Mouse (Mus musculus): Measurements from ENCODE around the gene Slc3a2. TPM values are rescaled to one million over a fixed set of nuclear protein-coding genes. Genes with fewer than 3 reads are reported as not detected.

Slc3a2 gene
- 233 TPM for polyA plus RNA-seq (2014; fragmentation: Illumina TruSeq; extraction: RNeasy Lipid Tissue Mini Kit (QIAGEN cat#74804))

DNA sequence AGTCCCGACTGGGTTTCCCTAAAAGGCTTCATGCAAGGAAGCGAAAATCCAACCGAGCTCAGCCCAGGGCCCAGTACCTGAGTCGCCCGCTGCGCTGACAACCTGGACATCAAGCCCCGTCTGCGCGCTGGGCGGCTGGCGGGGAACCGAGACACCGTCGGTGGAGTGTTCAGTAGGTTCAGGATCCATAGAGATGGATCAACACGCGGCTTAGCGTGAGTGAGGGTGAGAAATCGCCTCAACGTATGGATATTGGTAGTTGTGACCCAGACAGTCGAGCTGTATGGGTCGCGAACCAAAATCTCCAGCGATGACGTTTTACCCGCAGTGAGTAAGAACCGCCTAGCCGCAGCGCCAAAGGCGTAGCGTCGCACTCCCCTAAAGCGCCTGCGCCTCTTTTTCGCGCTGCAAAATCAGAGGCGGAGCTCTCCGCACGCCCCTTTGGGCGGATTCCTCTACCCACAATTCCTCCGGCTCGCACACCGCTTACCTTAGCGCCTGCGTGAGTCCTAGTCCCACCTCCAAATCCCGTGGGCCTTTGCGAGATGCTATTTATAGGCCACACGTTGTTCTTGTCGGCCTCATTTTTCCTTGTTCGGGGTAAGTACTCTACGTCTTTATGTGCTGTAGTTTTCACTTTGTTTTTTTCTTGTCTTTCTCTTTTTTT, at the start of gene Slc3a2:
Gene Slc3a2, minus strand, starts transcription at position 463 of the 667 bp plus-strand sequence.

DNA sequence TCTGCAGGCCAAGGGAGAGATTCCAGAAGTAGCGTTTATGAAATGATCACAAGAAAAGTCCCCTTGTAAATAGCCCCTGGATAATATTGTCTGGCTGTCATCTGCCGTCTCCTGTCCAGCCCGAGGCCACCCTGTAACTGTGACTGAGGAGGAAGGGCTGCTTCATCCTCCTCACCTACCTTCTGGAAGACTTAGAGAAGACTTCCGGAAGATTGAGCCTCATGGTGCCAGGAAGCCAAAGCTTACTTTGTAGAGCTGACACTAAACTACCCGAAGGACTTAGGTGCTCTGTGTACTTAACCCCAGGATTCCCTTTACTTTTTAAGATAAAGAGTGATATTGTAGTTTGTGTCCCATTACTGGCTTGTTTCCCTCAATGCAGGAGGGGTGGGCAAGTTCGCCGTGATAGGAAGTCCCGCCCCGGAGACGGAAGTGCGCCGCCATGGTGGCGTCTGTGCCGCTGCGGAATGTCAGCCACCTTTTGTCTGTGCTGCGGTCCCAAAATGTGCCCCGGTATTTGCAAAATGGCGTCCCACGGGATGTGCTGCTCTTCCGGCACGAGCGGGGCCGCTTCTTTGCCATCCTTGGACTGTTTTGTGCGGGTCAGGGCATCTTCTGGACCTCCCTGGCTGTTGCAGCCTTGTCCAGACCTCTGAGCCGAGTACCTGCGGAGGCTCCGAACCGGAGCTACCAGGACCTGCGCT, 47.5 kb upstream of the Slc3a2 start, which contains the start of gene Tmem223:
Gene Tmem223, plus strand, starts transcription at position 430 of the 704 bp plus-strand sequence.

DNA sequence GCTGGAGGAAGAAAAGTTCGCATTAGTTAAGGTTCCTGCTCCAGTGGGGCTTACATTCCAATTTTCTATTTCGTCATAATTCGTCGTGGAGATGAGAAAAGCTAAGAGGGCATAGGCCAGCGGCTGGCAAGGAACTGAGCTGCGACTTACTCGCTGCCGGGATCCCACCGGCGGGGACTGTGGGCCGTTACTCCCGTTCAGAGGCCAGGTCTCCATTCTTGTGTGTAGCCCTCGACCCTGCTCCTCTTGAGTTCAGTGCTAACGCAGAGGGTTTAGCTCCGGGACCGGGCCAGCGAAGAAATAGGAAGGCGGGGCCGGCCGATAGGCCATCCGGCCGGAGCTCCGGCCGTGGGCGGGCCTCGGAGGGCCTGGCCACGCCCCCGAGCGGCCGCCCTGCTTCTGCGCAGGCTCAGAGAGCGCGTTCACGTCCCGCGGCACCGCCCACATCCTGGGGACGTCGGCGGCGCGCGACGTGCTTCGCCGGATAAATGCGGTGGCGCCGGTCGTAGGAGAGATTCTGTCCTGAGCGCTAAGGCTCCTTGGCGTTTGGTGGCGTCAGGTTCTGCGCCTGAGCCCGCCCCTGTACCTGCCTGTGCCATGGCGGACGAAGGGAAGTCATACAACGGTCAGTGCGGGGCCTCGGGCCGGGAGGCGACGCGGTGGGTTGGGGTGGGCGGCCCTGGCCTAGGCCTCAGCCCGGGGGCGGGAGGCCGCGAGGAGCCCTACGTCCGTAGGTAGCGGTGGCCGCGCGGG, 33.6 kb upstream of the Slc3a2 start, which contains the start of gene Nxf1:
Gene Nxf1, plus strand, starts transcription at position 439 of the 753 bp plus-strand sequence.

DNA sequence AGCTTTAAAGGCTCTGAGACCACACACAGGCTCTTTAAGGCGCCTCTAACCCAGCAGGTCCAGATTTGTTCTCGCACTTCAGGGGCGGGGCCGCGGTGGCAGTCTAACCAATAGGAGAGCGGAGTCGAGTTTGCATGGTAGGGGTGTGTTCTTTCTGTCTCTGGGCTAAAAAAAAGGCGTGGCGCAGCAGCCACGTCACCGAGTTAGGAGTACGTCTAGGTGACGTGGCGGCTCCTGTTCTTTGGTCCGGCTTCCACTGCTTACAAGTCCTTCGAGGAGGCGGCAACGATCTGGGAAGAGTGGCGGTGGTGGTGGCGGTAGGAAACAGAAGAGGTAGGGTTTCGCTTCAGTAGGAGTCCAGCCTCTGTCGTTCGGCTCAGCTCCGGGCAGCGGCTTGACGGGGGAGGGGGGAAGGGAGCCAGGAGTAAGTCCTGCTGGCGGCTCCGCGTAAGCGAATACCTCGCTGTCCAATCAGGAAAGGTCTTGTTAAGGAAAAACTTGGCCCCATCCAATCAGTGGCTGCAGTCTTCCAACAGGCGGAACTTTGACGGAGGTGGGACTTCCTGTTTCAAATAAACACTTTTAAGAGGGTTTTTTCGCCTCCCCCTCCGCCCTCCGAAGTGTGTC, 18.2 kb upstream of the Slc3a2 start, which contains the start of gene Stx5a:
Gene Stx5a, plus strand, starts transcription at position 171 of the 627 bp plus-strand sequence.

DNA sequence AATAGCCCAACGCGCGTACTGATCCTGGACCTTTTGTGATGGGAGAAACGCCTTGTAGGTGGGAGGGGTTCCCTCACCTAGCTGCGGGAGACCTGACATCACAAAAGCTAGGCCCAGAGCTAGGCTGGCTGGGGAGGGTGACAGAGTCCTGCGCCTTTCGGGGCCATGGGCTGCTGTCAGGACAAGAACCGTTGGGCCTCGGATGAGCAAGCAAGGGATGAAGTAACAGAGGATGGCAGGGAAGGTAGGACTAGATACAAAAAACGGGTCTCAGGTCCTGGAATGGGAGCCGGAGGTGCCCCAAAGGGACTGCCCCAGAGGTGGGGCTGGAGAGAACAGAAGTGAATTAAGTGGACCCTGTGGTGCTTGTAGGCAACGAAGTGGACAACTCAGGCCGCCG, 17.4 kb upstream of the Slc3a2 start, which contains the start of gene 1700092M07Rik:
Gene 1700092M07Rik, plus strand, starts transcription at position 116 of the 400 bp plus-strand sequence.

DNA sequence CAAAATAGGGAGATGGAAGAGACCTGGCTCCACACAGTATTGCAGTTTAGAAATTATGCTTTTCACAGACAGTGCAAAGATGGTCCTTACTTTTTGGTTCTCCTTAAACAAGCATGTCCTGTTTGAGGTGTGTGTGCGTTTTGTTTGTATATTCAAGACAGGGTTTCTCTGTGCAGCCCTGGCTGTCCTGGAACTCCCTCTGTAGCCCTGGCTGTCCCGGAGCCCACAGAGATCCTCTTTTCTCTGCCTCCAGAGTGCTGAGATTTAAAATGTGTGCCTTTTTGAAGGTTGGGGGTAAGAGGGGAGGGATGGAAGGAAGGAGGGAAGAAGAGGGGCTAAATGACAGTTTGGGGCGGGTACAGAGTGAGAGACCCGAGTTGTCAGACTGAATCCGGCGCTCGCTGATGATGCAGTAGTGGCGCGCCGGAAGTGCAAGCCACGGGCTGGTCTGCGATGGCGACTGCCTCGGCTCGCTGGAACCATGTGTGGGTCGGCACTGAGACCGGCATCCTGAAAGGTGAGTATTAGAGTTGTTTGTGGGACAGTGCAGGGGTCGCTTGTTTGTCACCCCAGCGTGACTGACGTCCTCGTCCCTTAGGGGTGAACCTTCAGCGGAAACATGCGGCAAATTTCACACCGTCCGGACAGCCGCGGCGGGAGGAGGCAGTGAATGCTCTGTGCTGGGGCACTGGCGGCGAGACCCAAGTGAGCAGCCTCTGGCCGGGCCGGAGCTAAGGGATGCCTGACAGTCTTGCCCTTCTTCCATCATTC, 12.4 kb upstream of the Slc3a2 start, which contains the start of gene Wdr74:
Gene Wdr74, plus strand, starts transcription at position 439 of the 771 bp plus-strand sequence.

DNA sequence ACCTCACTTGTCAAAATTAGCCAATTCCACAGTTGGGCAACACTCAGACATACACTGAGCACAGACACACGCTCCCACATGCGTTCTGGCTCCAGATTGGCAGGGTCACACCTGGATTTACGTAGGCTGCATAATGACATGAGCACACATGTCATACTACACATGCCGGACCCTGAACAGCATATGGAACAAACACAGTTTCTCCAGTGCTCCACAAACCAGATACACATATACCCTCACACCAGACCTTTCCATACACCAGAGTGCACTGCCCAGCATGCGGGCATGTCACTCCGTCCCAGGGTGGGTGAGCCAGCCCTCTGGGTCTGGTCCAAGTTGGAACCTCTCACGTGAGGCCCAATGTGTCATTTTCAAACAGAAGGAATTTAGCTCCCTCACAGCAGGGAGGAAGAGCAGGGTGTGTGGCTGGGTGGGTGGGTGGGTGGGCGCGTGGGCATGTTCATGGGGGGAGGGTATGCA, 59.8 kb downstream of the Slc3a2 start, which contains the start of gene Chrm1:
Gene Chrm1, plus strand, starts transcription at position 430 of the 480 bp plus-strand sequence.

Other genes with a start within 250 kb of the Slc3a2 start
- gene Slc22a8, start 132.1 kb downstream of the Slc3a2 start, polyA plus RNA-seq (2014; fragmentation: Illumina TruSeq; extraction: RNeasy Lipid Tissue Mini Kit (QIAGEN cat#74804)), result not detected
- gene Slc22a6, start 105.3 kb downstream of the Slc3a2 start, polyA plus RNA-seq (2014; fragmentation: Illumina TruSeq; extraction: RNeasy Lipid Tissue Mini Kit (QIAGEN cat#74804)), result not detected
- gene Chrm1, start 59.6 kb downstream of the Slc3a2 start, polyA plus RNA-seq (2014; fragmentation: Illumina TruSeq; extraction: RNeasy Lipid Tissue Mini Kit (QIAGEN cat#74804)), result not detected
- gene Wdr74, start 12.5 kb upstream of the Slc3a2 start, polyA plus RNA-seq (2014; fragmentation: Illumina TruSeq; extraction: RNeasy Lipid Tissue Mini Kit (QIAGEN cat#74804)), result 11.1 TPM
- not detected for gene 1700092M07Rik, start 17.3 kb upstream of the Slc3a2 start, polyA plus RNA-seq (2014; fragmentation: Illumina TruSeq; extraction: RNeasy Lipid Tissue Mini Kit (QIAGEN cat#74804))
- 65.4 TPM for gene Stx5a, start 18.0 kb upstream of the Slc3a2 start, polyA plus RNA-seq (2014; fragmentation: Illumina TruSeq; extraction: RNeasy Lipid Tissue Mini Kit (QIAGEN cat#74804))
- gene Nxf1, start 33.7 kb upstream of the Slc3a2 start, polyA plus RNA-seq (2014; fragmentation: Illumina TruSeq; extraction: RNeasy Lipid Tissue Mini Kit (QIAGEN cat#74804)), result 63.1 TPM
- 26.6 TPM for gene Tmem223, start 47.6 kb upstream of the Slc3a2 start, polyA plus RNA-seq (2014; fragmentation: Illumina TruSeq; extraction: RNeasy Lipid Tissue Mini Kit (QIAGEN cat#74804))
- 29.5 TPM for gene Tmem179b, start 51.1 kb upstream of the Slc3a2 start, polyA plus RNA-seq (2014; fragmentation: Illumina TruSeq; extraction: RNeasy Lipid Tissue Mini Kit (QIAGEN cat#74804))
- gene Taf6l, start 63.0 kb upstream of the Slc3a2 start, polyA plus RNA-seq (2014; fragmentation: Illumina TruSeq; extraction: RNeasy Lipid Tissue Mini Kit (QIAGEN cat#74804)), result 1.2 TPM
- gene Polr2g, start 75.2 kb upstream of the Slc3a2 start, polyA plus RNA-seq (2014; fragmentation: Illumina TruSeq; extraction: RNeasy Lipid Tissue Mini Kit (QIAGEN cat#74804)), result 64.4 TPM
- not detected for gene Zbtb3, start 79.2 kb upstream of the Slc3a2 start, polyA plus RNA-seq (2014; fragmentation: Illumina TruSeq; extraction: RNeasy Lipid Tissue Mini Kit (QIAGEN cat#74804))
- 110 TPM for gene Ttc9c, start 96.0 kb upstream of the Slc3a2 start, polyA plus RNA-seq (2014; fragmentation: Illumina TruSeq; extraction: RNeasy Lipid Tissue Mini Kit (QIAGEN cat#74804))
- gene Hnrnpul2, start 96.6 kb upstream of the Slc3a2 start, polyA plus RNA-seq (2014; fragmentation: Illumina TruSeq; extraction: RNeasy Lipid Tissue Mini Kit (QIAGEN cat#74804)), result 169 TPM
- 3.6 TPM for gene AC129217.1, start 106.4 kb upstream of the Slc3a2 start, polyA plus RNA-seq (2014; fragmentation: Illumina TruSeq; extraction: RNeasy Lipid Tissue Mini Kit (QIAGEN cat#74804))
- gene Bscl2, start 114.1 kb upstream of the Slc3a2 start, polyA plus RNA-seq (2014; fragmentation: Illumina TruSeq; extraction: RNeasy Lipid Tissue Mini Kit (QIAGEN cat#74804)), result 25.1 TPM
- gene Gng3, start 115.8 kb upstream of the Slc3a2 start, polyA plus RNA-seq (2014; fragmentation: Illumina TruSeq; extraction: RNeasy Lipid Tissue Mini Kit (QIAGEN cat#74804)), result 0.57 TPM
- 10.2 TPM for gene Lrrn4cl, start 127.4 kb upstream of the Slc3a2 start, polyA plus RNA-seq (2014; fragmentation: Illumina TruSeq; extraction: RNeasy Lipid Tissue Mini Kit (QIAGEN cat#74804))
- gene Ubxn1, start 148.1 kb upstream of the Slc3a2 start, polyA plus RNA-seq (2014; fragmentation: Illumina TruSeq; extraction: RNeasy Lipid Tissue Mini Kit (QIAGEN cat#74804)), result 15.6 TPM
- 2.8 TPM for gene Uqcc3, start 157.6 kb upstream of the Slc3a2 start, polyA plus RNA-seq (2014; fragmentation: Illumina TruSeq; extraction: RNeasy Lipid Tissue Mini Kit (QIAGEN cat#74804))
- 51.7 TPM for gene Lbhd1, start 160.4 kb upstream of the Slc3a2 start, polyA plus RNA-seq (2014; fragmentation: Illumina TruSeq; extraction: RNeasy Lipid Tissue Mini Kit (QIAGEN cat#74804))
- gene Gm49403, start 160.6 kb upstream of the Slc3a2 start, polyA plus RNA-seq (2014; fragmentation: Illumina TruSeq; extraction: RNeasy Lipid Tissue Mini Kit (QIAGEN cat#74804)), result not detected
- gene 1810009A15Rik, start 165.5 kb upstream of the Slc3a2 start, polyA plus RNA-seq (2014; fragmentation: Illumina TruSeq; extraction: RNeasy Lipid Tissue Mini Kit (QIAGEN cat#74804)), result 17.4 TPM
- not detected for gene Gm49416, start 165.6 kb upstream of the Slc3a2 start, polyA plus RNA-seq (2014; fragmentation: Illumina TruSeq; extraction: RNeasy Lipid Tissue Mini Kit (QIAGEN cat#74804))
- 1.3 TPM for gene Ints5, start 169.6 kb upstream of the Slc3a2 start, polyA plus RNA-seq (2014; fragmentation: Illumina TruSeq; extraction: RNeasy Lipid Tissue Mini Kit (QIAGEN cat#74804))
- gene Ganab, start 174.7 kb upstream of the Slc3a2 start, polyA plus RNA-seq (2014; fragmentation: Illumina TruSeq; extraction: RNeasy Lipid Tissue Mini Kit (QIAGEN cat#74804)), result 88.1 TPM
- gene B3gat3, start 197.0 kb upstream of the Slc3a2 start, polyA plus RNA-seq (2014; fragmentation: Illumina TruSeq; extraction: RNeasy Lipid Tissue Mini Kit (QIAGEN cat#74804)), result 6.5 TPM
- 0.60 TPM for gene Rom1, start 206.0 kb upstream of the Slc3a2 start, polyA plus RNA-seq (2014; fragmentation: Illumina TruSeq; extraction: RNeasy Lipid Tissue Mini Kit (QIAGEN cat#74804))
- gene Eml3, start 206.2 kb upstream of the Slc3a2 start, polyA plus RNA-seq (2014; fragmentation: Illumina TruSeq; extraction: RNeasy Lipid Tissue Mini Kit (QIAGEN cat#74804)), result 3.0 TPM
- 93.8 TPM for gene Mta2, start 218.5 kb upstream of the Slc3a2 start, polyA plus RNA-seq (2014; fragmentation: Illumina TruSeq; extraction: RNeasy Lipid Tissue Mini Kit (QIAGEN cat#74804))
- 2.3 TPM for gene Tut1, start 230.5 kb upstream of the Slc3a2 start, polyA plus RNA-seq (2014; fragmentation: Illumina TruSeq; extraction: RNeasy Lipid Tissue Mini Kit (QIAGEN cat#74804))
- 118 TPM for gene Eef1g, start 243.7 kb upstream of the Slc3a2 start, polyA plus RNA-seq (2014; fragmentation: Illumina TruSeq; extraction: RNeasy Lipid Tissue Mini Kit (QIAGEN cat#74804))